Mouse (Mus musculus): Measurements from ENCODE around the gene Psmg4.

DNA sequence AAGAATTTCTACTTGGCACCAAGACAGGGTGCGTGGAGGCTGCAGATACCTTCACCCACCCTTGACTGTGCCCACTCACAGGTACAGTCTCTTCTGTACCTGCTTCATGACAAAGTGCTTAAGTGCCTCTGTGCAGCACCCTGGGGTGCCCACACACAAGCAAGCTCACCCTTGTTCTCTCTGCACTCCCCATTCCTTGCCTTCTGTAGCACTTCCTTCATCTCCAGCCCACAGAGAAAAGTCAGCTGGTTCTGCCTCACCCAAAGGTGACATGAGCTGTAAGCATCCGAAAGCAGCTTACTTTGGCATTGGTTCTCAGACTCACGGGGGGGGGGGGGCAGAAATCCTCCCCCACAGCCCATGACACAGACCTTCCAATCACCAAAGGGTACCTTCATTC is 52.1 kb downstream of the Psmg4 start:
- TF ChIP-seq CTCF (IDR thresholded peaks at IDR 0.05; ENCODE audit: low read depth) (no peak), EP300 (IDR thresholded peaks at IDR 0.05; ENCODE audit: low read depth) (no peak)

All from liver, postnatal 0 days (tissue).